Mouse (Mus musculus): Measurements from ENCODE around the gene Rpl23a. TPM values are rescaled to one million over a fixed set of nuclear protein-coding genes. Genes with fewer than 3 reads are reported as not detected.
"Not testable (repeated sequence)": the region's sequence is repeated elsewhere in the genome, so short reads cannot be mapped to it uniquely, and the experiment has no call there.

Rpl23a gene
- total RNA-seq, 4 experiments from 2014 or later: 678 to 790 (median 743) TPM

- no peak for DNase-seq (ENCODE audit: low spot score in 2 of 2)
These were observed 36.5 kb downstream of the Rpl23a start for GRCm38 (mm10) chr11:78146707-78147543.

GRCm38 (mm10) chr11:78146168-78146567 lies 37.2 kb downstream of the Rpl23a start:
- DNase-seq (ENCODE audit: low spot score in 2 of 2): no peak

- no peak for DNase-seq (ENCODE audit: low spot score in 2 of 2)
These were observed 39.9 kb downstream of the Rpl23a start for GRCm38 (mm10) chr11:78143520-78143919.

- DNase-seq (ENCODE audit: low spot score in 2 of 2): no peak
These were observed 42.7 kb downstream of the Rpl23a start for GRCm38 (mm10) chr11:78140665-78141064.

- DNase-seq (ENCODE audit: low spot score in 2 of 2): no peak
These were observed 45.4 kb downstream of the Rpl23a start for GRCm38 (mm10) chr11:78138023-78138422.

- no peak for DNase-seq (ENCODE audit: low spot score in 2 of 2)
These were observed 45.8 kb downstream of the Rpl23a start for GRCm38 (mm10) chr11:78137584-78137983.

- no peak for DNase-seq (ENCODE audit: low spot score in 2 of 2)
These were observed 47.3 kb downstream of the Rpl23a start for GRCm38 (mm10) chr11:78136132-78136531.

- not testable (repeated sequence) for DNase-seq (ENCODE audit: low spot score in 2 of 2)
These were observed 48.1 kb downstream of the Rpl23a start for GRCm38 (mm10) chr11:78135314-78135713.

GRCm38 (mm10) chr11:78134344-78134743 lies 49.0 kb downstream of the Rpl23a start:
- no peak for DNase-seq (ENCODE audit: low spot score in 2 of 2)

- no peak for DNase-seq (ENCODE audit: low spot score in 2 of 2)
These were observed 49.5 kb downstream of the Rpl23a start for GRCm38 (mm10) chr11:78133915-78134314.

Small RNA genes within 50 kb of the gene (microRNA-seq; reads per million reads assigned to microRNA genes)
- gene Mir7653: 0.88 to 1.3 reads per million in 2 experiments

Other genes with a start within 250 kb of the Rpl23a start
- gene Phf12, start 200.8 kb downstream of the Rpl23a start, total RNA-seq (2022): 10 to 100 TPM; 51.9 to 59.2 (median 56.2) TPM
- 1 to 10 TPM; 7.1 to 8.9 (median 8.2) TPM for gene Dhrs13, start 151.3 kb downstream of the Rpl23a start, total RNA-seq (2022)
- gene Flot2, start 145.7 kb downstream of the Rpl23a start, total RNA-seq (2022): 10 to 100 TPM; 84.8 to 90.2 (median 86.9) TPM
- gene Eral1, start 103.2 kb downstream of the Rpl23a start, total RNA-seq (2022): 10 to 100 TPM; 17.3 to 20.1 (median 17.7) TPM
- gene Fam222b, start 88.9 kb downstream of the Rpl23a start, total RNA-seq (2022): 10 to 100 TPM; 24.6 to 27.7 (median 26.9) TPM
- gene Traf4, start 18.0 kb downstream of the Rpl23a start, total RNA-seq (2022): 1 to 10 TPM; 5.9 to 9.4 (median 9.0) TPM
- 1 to 10 TPM; 2.0 to 4.3 (median 2.8) TPM for gene Nek8, start 6.9 kb downstream of the Rpl23a start, total RNA-seq (2022)
- gene Tlcd1, start 6.9 kb downstream of the Rpl23a start, total RNA-seq (2022): 10 to 100 TPM; 24.8 to 34.9 (median 28.4) TPM
- 10 to 100 TPM; 23.9 to 29.6 (median 26.2) TPM for gene Rab34, start 4.8 kb upstream of the Rpl23a start, total RNA-seq (2022)
- 1 to 10 TPM; 5.9 to 7.4 (median 6.8) TPM for gene Proca1, start 9.8 kb upstream of the Rpl23a start, total RNA-seq (2022)
- 10 to 100 TPM; 54.1 to 66.1 (median 59.1) TPM for gene Sdf2, start 62.2 kb upstream of the Rpl23a start, total RNA-seq (2022)
- 100 to 1,000 TPM in 2 of 4 experiments, 10 to 100 TPM in 2; 98.7 to 102 (median 100) TPM for gene Supt6, start 62.4 kb upstream of the Rpl23a start, total RNA-seq (2022)
- 100 to 1,000 TPM; 172 to 181 (median 177) TPM for gene 2610507B11Rik, start 78.2 kb upstream of the Rpl23a start, total RNA-seq (2022)
- gene BC030499, start 107.3 kb upstream of the Rpl23a start, total RNA-seq (2022): 10 to 100 TPM; 12.0 to 15.3 (median 13.3) TPM
- 10 to 100 TPM in 1 of 4 experiments, 1 to 10 TPM in 3; 6.8 to 11.9 (median 7.1) TPM for gene Spag5, start 117.9 kb upstream of the Rpl23a start, total RNA-seq (2022)
- 100 to 1,000 TPM; 784 to 869 (median 811) TPM for gene Aldoc, start 139.4 kb upstream of the Rpl23a start, total RNA-seq (2022)
- 10 to 100 TPM; 57.1 to 62.1 (median 59.4) TPM for gene Pigs, start 144.8 kb upstream of the Rpl23a start, total RNA-seq (2022)
- 10 to 100 TPM; 28.5 to 34.5 (median 30.6) TPM for gene Unc119, start 159.9 kb upstream of the Rpl23a start, total RNA-seq (2022)
- gene Foxn1, start 203.0 kb upstream of the Rpl23a start, total RNA-seq (2022): under 1 TPM in 2 of 4 experiments, not detected in 2; 0.11 to 0.19 TPM
- not detected for gene Slc13a2, start 238.6 kb upstream of the Rpl23a start, total RNA-seq (2022)

Measured in left cerebral cortex, adult 8-10 months (tissue).